Mouse (Mus musculus) embryo, embryonic 9.5 days (tissue): ENCODE results near the gene Cdx4.
A peak's percentile ranks its signal among the peaks of the same experiment; 100 is the strongest.

Source experiments
- DNase-seq: peaks from one replicate; pipeline ENCODE4 v3.0.0-alpha.2; 2017; ENCODE audit errors: extremely low spot score

The Cdx4 gene

DNA sequence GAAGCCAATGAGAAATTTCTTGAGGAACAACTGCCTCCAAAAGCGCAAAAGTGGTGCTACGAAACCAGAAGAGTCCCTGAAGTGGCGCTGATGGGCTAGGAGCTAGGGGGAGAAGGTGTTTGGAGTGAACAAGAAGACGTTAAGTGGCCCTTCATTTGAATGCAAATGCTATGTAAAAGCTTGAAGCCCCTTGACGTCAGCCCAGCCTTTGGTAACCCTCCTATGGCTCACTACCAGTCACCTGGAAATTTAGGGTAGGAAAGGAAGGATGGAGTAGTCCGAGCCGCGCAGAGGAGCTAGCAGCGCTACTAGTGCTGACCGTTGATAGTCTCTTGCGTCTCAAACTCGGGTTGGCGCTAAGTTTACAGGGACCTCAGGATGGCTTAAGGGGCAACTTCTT is at the start of gene Cdx4:
Cdx4 (plus strand) TSS at position 253 of the 400 bp plus-strand sequence.
- no peak for DNase-seq

DNA sequence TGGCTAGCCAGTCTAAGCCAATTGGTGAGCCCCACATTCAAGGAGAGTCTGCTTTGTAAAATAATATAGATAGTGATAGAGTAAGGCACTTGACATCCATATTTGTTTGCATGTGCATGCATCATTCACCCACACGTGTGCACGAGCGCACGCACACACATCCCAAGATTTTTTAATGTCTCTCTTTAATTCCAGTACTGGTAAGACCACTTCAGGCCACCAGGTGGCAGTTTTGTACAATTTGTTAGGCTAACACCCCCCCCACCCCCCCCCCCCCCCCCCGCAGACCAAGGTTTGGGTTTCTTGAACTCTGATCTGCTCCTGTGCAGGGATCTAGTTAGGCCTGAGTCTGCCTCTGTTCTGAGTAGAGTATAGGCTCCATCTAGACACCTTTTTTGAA is 46.9 kb upstream of the Cdx4 start:
- no peak for DNase-seq

DNA sequence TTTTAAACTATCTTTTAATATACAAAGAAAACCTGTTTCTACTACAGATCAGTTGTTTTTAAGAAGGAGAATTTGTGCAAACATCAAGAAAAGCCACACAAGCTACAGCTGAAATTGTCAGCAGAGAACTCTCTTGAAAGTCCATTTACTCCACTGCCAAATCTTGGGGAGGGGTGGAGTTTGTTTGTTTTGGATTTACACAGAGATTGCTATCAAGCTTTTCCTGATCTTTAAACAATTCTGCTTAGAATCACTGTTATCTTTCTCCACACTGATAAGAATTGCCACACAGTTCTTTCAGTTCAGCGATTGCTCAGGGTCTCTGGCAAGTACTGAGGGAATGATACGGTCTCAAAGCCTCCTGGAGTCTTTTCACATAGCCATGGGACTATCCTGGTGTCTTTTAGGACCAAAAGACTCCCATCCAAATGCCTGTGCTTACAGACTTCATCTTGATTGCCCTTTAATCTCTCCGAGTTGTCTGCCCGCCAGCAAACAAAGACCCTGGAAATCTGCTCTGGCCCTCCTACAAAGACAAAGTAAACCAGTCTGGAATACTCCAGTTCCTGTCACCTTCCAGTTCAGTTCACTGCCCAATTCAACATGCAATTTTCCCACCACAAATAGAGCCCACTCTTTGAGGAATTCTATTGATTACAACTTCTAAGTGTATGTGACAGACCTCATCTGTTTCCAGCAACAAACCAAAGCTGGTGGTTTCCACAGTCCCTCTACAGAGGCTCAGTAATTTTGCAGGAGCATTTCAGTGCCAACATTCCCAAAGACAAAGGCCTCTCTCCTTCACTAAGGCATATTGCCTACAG is 34.1 kb upstream of the Cdx4 start:
- DNase-seq = peak; percentile 15

DNA sequence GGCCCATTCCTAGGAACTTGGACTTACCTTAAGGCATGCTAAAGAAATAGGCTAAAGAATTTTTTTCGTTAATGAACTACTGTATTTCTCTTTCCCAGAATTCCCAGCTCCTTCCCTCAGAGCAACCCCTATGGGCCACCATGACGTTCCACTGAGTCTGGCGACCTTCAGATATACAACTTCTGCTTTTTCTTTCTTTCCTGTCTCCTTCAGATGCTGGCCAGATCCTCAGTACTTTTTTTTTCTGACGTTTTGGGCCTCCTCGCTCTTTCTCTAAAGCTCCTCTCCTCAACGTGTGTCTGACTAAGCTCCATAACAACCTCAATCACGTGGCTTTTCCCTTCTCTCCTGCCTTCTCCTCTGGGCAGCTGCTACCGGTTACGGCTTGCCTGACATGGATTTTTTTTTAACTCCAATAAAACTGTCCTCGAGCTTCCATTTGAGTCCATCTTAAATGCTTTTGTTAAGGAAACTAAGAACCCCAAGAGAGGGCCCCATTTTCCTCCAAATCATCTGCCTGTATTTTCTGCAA is 33.3 kb upstream of the Cdx4 start:
- DNase-seq = peak; percentile 10

DNA sequence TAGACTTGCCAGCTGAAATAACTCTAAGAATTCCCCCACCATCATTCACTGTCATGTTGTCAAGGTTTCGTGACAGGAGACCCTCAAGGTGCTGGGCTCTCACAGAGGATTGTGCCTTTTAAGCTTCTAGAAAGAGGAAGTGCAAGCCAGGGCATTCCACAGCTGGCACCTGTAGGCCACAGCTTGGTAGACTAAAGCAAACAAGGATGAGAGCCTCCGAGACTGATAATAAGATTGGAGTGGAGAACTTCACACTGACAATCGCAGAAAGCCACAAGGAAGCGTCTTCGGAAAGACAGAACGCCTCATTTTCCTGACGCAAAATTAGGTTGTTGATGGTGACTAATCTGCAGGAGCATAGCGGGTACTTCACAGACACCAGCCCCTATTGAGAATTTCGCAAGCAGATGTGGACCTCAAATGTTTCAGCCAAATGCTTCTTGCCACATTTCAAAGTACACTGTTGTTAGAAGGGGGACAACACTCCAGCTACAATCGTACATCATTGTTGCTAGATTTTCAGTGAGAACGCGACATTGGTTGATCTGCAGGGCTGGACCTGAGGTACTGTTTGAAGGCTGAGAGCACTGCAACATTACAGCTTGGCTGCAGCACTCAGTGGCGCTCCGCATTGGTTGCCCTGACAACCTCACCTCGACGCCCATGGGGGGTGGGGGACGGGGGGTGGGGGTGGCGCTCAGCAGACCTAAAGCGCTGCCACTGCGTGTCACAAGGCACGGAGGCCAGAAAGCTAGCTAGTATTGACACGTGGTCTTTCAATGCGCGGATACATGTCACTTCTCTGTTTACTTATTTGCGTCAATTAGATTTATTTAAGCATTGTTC is 32.5 kb upstream of the Cdx4 start:
- DNase-seq = peak; percentile 52

DNA sequence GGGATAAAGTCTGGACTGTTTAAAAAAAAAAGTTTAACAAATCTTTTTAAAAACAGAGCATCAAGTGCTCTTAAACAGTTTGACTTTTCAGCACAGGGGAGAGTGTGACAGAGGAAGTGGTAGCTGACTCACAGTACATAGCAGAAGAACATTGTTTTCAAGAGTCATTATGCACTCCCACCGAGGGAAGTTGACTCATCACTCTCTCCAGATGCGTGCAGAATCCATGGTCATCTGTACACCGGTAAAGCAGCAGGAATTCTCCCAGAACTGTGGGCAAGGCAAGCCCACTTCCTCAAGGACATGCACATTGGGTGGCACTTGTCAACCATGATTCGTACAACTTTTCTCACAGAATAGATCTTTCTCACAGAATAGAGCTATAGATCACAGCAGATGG is 22.3 kb upstream of the Cdx4 start:
- no peak for DNase-seq

DNA sequence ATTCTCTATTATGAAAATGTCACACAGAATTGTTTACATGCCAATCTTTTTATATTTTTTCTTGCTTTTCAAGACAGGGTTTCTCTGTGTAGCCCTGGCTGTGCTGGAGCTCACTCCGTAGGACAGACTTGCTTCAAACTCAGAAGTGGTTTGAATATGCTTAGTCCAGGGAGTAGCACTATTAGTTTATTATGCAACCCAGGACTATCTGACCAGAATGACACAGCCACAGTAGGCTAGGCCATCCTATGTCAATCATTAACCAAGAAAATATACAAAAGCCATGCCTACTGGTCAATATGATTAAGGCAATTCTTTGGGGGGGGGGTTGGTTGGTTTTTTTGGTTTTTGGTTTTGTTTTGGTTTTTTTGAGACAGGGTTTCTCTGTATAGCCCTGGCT is 12.9 kb upstream of the Cdx4 start:
- DNase-seq = no peak

DNA sequence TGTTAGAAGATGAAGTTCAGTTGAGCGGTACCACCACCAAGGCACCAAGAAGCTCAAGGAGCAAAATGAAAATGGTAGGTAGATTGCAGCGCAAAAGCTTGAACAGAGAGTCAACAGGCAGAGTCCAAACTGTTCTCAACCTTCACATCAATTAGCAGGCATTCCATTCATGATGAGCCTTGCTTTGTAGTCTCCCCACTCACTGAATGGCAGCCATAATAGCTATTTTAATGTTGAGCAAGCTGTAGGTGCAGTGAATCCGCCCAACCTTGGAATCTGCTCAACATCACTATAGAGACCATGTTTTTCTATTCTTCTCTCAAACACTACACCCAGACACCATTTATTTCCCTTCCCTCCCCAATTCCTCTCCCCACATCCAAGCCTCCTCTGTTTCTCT is 9.5 kb upstream of the Cdx4 start:
- DNase-seq = no peak

DNA sequence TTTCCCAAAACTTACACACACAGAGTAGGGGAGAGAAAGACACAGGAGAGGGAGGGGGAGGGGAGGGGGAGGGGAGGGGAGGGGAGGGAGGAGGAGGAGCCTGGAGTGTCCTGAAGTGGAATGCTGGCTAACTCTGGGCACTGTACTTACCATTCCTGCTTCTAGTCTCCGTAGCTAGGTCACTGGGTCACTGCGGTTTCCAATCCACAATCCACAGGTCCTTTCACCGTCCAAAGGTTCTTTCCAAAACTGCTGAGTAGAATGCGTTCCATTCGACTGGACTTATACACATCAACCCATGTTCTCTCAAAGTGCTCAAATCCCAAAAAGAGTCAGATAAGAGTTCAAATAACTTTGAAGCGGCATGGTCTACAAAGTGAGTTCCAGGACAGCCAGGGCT is 7.1 kb upstream of the Cdx4 start:
- no peak for DNase-seq

DNA sequence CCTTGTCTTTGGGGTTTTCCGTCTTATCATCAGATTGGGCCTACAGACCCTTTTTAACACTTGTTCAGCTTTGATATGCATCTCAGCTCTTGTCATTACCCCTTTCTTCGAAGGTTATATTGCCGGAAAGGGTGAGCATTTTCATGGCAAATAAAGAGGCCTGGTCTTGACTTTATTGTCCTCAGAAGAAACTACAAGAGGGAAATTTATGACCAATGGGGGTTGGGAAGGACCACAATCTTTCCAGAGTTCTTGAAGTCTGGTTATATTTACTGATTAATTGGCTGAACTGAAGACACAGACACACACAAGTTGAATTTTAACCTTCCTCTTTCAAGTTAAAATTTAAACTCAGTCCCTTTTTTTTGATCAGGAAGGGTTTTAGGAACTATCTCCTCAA is 4.7 kb downstream of the Cdx4 start:
- no peak for DNase-seq

DNA sequence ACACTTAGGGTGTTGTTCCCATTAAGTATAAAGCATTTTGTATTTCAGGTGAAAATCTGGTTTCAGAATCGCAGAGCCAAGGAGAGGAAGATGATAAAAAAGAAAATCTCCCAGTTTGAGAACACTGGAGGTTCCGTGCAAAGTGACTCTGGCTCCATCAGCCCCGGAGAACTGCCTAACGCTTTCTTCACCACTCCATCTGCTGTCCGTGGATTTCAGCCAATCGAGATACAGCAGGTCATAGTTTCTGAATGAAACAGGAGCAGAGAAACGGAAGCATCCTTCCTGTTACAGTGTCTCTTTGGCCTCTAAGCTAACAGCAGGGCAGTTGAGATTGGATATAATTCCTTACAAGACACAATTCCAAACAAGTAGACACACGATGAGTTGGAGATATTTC is 8.2 kb downstream of the Cdx4 start:
- no peak for DNase-seq

DNA sequence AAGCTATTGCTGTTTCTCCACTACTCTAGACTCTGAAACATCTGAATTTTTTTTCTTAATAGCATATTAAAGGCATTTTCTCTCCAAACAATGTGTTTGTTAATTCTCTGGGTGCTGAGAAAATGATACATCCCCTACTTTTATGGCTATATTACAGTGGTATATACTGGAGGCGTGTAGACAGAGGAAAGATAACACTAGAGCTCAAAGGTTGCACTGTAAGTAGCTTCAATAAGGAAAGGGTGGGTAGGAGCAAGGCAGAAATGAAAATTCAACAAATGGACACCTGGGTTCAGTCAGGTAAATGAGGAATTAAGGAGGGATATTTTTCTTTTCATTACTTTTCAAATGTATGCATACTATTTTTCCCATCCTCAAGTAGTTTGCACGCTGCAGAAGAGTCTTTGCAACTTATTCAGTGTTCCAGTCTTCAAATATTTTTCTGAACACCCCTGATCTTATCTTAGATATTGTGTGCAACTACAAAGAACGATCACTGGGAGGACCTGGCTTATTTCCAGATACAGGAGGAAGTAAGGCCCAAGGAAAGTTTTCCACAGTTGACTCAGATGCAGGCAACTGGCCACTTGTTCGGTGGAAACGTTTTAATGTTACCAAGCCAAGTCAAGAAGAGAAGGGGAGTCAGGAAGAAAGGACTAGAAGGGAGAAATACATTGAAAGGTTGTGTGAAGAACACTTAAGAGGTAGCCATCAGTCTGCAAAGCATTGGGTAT is 10.1 kb downstream of the Cdx4 start:
- DNase-seq = no peak

DNA sequence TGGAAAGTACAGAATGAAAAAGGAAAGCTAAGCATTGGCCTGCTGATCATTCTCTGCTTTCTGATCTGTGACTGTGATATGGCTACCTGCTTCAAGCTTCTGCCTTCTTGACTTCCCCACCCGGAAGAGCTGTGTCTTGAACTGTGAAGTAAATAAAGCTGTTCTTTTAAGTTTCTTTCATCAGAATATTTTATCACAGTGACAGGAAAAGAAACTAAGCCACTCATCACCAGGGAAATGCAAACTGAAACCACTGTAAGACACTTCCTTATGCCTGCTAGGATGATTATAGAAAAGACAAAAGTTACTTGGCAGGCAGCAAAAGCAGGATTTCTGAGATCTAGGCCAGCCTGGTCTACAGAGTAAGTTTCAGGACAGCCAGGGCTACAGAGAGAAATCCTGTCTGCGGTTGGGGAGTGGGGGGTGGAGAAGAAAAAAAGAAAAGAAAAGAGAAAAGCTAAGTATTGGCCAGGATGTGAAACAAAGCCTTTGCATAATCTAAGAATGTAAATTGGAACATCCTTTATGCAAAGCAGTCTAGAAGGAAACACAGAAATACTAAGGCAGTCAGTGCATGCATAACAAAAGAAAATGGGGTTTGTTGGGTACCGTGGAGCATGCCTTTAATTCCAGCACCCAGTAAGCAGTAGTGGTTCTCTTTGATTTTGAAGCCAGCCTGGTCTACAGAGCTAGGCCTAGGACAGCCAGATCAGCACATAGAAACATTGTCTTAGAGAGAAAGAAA is 20.3 kb downstream of the Cdx4 start:
- DNase-seq = no peak

DNA sequence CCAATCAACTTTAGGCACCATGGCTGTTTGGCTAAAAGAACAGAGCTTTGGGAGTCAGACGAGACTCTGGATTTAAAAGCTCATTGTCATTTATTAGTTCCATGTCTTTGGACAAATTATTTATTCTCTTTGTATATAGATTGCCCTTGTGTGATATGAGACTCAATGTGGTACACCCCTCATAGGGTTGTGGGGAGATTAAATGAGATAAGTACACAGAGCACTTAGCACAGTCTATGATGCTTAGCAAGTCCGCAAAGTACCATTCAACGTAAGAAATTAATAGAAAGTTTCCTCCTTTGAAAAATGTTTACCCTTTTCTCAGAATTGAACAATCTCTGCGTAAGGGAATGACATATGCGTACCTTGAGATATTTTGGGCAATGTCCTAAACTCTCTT is 34.6 kb downstream of the Cdx4 start:
- DNase-seq = no peak

DNA sequence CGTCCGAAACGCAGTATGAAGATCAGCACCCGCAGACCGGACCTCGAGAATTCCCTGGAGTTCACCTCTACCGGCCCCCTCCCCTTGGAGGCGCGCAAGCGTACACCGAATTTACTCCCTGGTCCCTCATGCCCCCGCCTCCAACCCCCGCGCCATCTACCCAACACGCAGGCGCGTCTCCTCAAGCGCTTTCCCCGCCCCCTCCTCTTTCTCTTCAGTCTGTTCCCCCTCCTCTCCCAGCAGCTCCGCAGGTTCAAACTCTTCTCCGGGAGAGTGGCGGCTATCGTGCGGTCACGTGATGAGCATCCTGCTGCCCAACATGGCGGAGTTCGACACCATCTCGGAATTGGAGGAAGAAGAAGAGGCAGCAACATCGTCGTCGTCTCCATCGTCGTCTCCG is 35.1 kb downstream of the Cdx4 start, which contains the start of gene Chic1:
Chic1 (plus strand) TSS at position 190 of the 400 bp plus-strand sequence.
- peak; percentile 85 for DNase-seq

DNA sequence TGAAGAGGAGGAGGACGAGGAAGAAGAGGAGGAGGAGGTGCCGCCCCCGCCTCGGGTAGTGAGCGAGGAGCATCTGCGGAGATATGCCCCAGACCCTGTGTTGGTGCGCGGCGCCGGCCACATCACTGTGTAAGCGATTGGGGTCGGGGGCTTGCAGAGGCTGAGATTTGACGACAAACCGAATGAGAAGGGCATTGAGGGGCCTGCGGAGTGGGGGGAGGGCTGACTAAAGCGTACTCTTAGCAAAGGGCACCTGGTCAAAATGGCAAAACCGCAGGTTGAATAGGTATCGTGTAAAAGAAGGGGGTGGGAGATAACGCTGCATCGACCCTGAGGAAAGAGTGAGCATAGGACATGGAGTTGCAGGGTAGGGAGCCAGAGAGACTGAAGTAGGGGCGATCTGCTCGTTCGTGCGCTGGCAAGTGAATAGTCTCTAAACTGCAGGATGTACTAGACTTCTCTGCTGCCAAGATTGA is 35.6 kb downstream of the Cdx4 start:
- DNase-seq = no peak

DNA sequence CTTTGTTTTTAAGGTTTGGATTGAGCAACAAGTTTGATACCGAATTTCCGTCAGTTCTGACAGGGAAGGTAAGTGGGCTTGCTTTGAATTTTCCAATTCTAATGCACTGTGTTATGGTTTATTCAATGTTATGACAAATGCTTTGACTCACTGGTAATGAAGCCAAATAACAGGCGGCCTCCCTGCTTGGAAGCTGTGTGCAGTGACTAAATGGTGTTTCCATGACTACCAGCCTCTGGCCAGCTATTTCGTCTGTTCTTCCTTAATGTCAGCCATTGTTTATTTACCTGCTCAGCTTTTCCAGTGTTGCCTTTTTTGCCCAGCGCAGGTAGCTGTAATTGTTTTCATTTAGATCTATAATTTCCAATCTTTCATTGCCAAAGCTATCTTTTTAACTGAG is 45.0 kb downstream of the Cdx4 start:
- no peak for DNase-seq

DNA sequence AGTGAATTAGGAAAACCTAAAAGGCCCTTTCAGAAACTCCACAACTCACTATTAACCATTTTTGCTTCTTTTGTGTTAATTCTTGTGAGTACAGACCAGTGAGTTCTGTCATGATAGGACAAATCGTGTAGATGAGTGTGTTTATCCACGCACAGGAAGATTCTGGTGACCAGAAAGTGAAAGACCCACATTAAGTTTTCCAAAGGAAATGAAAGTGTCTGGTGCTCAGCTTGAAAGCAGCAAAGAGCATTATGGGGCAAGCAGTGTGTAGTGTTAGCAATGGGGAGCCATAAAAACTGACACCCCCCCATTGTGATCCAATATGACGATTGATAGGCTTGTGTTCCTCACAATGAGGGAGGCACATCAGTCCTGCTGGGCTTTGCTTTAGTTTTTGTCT is 47.5 kb downstream of the Cdx4 start:
- no peak for DNase-seq

DNA sequence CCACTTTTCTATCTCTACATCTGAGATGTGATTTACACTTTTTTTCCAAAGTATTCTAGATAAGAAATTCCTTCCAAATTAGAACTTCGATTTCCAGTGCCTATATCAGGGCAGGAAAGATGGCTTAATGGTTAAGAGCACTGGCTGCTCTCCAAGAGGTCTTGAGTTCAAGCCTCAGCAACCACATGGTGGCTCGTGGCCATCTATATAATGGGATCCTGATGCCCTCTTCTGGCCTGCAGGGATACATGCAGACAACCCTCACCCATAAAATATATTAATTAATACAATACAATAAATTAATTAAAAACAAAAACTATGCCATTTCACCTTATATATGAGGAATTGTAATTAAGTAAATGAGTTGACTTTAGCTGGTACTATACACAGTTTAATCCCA is 50.0 kb downstream of the Cdx4 start:
- DNase-seq = no peak

DNA sequence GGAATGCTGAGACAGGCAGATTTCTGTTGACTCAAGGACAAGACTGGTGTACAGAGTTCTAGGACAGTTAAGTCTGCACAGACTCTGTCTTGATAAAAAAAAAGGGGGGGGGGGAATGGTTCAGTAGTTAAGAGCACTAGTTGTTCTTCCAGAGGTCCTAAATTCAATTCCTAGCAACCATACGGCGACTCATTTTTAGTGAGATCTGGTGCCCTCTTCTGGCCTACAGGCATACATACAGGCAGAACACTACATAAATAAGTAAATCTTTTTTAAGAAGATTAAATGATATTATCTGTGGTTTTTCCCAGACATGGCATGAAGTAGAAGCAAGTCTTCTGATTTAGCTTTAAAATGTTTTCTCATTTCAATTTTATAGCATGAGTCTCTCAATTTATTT is 50.4 kb downstream of the Cdx4 start:
- DNase-seq = peak; percentile 8

DNA sequence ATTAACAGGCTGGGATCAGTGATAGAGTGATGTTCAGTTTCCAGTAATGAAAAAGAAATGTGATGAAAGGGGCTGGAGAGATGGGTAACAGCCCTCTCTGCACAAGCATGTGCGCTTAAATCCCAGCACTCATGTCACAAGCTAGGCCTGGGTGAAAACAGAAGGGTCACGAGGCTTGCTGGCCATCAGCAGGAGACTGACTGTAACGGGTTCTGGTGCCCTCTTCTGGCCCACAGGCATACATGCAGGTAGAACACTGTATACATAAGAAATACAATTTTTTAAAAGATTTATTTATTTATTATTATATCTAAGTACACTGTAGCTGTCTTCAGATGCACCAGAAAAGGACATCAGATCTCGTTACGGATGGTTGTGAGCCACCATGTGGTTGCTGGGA is 53.1 kb downstream of the Cdx4 start:
- no peak for DNase-seq
